Mouse (Mus musculus): ENCODE measurements around the gene Pdcl.

The Pdcl gene

DNA sequence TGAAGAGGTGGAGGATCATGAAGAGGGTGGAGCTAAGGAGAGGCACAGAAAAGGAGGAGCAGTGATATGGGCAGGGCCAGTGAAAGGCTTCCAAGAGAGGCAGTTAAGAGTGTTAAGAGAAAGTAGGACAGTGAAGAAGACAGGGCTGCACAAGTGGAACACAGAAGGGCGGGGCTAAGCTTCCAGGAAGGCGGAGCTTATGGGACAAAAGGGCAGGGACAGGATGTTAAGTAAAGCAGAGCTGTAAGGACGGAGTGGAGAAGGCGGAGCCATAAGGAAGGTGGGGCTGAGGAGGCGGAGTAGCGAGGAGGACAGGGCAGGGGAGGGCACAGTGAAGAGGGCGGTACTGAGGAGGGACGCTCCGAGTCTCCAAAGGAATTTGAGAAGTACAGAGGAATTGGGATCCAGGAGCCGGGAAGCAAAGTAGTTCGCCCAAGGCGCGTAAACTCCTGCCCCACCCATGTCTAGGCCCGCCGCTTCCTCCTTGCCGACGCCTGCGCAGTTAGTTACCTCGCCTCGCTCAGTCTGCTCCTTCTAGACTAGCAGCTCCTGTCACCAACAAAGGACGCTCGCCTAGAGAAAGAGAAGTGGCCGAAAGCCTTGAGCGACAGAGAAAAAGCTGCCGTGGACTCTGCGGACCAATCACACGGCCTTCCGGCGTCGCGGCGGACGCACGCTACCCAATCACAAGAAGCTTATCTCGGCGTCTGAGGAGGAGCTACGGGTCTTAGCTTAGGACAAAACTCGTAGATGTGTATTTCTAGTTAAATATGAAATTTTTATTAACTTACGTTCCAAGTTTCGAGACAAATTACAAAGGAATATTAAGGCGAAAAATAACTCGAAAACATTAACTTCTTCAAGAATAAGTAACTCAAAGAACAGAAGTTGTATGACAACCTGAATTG is at the start of gene Pdcl:
TSS of gene Pdcl (minus strand) at position 700 of the 908 bp plus-strand sequence.
- peak; percentile 89 for DNase-seq (ENCODE audit: extremely low spot score)

DNA sequence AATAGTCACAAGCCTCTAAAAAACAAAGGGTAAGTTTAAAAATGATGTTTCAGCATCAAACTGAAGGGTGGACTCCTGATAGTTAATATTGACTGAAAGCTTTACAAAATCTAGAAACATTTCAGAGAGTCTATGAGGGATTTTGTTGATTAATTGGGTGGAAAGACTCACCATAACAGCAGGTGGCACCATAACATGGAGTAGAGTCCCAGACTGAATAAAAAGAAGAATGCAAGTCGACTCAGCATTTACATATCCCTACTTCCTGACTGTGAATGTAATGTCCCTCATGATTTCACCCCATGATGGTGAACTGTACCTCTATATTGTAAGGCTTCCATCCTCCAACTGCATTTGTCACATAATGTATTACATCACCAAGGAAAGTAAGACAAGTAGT is 36.4 kb upstream of the Pdcl start:
- no peak for DNase-seq (ENCODE audit: extremely low spot score)

DNA sequence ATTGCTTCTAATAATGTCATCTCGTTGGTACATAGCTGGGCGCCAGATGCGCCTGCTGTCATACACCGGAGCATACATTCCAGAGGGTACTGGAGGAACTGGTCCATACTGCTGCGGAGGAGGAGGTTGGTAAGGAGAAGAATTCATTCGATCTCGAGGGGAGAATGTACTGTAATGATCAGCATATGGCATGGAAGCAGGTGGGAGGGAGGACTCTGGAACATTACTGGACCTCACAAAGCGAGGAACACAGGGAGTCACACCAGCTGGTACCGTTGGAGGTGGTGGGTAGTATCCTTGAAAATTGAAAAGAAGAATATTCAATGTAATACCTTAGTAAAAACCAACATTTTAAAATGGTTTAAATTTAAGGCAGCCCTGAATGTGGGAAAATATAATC is 23.8 kb upstream of the Pdcl start:
- DNase-seq (ENCODE audit: extremely low spot score) = no peak

DNA sequence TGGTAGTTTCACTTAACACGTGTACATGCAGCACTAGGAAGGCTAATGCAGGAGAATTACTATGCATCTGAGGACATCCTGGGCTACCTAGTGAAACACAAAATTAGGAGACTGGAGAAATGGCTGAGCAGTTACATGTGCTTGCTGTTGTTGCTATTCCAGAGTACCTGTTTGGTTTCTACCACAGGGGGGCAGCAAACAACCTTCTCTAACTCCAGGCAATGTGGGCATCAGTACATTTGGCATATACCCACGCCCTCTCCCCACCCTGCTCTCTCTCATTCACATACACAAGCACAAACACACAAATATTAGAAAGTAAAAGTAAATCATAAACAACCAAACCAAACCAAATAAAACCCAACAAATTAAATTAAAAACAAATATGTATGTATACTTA is 21.1 kb upstream of the Pdcl start:
- DNase-seq (ENCODE audit: extremely low spot score) = peak; percentile 38

DNA sequence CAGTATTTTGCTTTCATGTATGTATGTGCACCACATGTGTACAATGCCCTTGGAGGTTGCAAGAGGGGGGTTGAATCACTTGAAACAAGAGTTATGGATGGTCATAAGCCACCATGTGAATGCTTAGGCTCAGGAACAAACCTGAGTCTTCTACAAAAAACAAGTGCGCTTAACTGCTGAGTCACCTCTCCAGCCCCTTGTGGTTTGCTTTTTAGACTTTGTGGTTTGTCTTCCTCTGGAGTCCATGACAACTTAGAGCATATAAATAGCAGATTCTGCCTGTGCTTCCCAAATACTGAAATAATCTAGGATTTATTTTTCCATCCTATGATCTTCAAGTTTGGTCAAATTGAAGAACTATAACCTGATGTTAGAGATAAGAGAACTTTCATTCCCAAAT is 16.9 kb upstream of the Pdcl start:
- DNase-seq (ENCODE audit: extremely low spot score) = no peak

DNA sequence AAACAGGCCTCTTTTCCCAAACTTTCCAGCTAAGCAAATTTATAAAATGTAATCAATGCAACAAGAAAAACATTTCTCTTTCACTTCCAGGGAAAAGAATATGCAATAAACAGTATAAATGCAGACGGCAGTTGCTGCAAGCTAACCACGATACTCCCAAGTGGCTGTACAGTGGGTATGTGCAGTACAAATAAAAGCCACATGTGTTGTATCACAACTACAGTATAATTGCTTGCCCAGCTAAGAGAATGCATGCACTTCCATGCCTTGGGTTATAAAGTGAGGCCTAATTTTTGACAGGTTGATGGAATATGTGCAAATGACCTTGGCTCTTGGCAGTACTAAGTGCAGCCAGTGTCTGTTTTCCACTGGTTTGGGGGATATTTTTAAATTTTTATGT is 11.5 kb upstream of the Pdcl start:
- no peak for DNase-seq (ENCODE audit: extremely low spot score)

DNA sequence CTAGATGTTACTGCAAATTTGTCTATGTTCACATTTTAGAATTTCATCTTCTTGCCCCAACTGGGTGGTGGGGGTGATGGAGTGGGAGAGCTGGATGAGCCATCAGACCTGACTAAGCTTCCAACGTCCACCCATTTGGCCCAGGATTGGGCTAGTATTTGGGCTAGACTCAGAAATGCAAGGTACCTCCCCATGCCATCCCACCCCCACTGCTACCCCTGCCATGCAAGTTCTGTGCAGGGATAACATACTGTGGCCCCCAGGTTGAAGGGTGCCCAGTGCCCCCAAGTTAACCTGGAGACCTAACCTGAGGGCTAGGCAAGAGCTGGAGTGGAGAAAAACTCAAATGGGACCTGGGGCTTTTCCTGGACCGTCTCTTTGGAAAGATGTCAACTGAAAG is 776 bp upstream of the Pdcl start:
- DNase-seq (ENCODE audit: extremely low spot score) = no peak

DNA sequence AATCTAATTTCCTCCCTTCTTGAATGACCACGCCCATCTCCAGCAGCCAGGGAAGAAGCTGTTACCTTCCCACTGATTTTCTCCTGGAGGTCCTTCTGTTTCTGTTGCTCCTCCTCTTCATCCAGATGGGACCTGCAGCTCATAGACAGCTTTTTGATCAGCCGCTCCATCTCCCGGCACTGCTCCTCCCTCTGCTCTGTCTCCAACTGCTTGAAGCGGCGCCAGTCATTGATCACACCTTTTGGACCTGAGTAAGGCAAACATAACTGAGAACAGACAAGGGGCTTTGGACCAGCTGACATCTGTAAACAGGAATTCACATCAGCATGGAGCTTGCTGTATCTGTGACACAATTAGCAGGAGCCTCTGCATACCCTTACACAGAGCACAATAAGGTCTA is 3.6 kb downstream of the Pdcl start:
- DNase-seq (ENCODE audit: extremely low spot score) = no peak

DNA sequence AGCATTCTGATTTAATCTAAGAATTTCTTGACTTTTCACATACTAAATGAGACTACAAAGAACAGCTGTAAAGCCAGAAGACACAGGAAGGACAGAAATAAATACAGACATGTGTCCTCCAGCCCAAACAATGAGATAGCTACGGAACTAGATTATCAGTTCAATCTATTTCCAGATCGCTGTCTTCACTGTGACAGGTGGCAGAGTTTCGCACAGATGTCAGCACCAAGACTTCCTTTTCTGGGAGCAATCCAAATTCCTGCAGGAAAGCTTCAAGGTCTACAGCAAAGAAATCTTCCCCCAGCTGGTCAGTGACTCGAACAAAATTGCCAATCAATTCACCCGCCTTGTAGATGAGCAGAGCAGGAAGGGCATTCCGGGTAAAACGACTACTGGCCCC is 7.5 kb downstream of the Pdcl start:
- DNase-seq (ENCODE audit: extremely low spot score) = no peak

DNA sequence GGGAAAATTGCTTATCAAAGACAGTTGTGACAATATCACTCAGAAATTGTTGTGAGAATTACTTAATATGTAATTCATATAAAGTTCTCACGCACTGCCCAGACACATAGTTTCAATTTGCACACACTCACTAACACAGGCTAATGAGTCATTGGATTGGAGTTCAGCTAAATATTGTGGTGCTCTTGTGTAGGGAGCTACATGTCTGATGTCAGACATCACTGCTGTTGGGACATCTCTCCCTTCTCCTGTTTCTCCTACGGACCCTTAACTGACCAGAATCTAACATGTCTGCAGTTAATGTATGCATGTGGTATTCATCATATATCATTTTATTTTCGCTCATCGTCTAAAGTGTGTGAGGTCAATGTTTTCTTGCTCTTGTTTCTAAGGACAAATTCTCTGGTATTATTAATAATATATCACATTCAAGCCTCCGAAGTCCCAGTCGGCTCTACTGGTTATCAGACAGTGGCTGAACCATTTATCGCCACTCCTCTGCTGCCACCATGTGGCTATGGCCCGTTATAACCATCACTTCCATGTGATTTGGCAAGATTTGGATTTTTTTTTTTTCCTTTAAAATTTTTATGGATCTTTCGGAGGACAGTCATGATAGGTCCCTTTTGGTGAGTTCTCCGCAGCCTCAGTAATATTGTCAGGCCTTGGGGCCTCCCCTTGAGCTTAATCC is 20.5 kb downstream of the Pdcl start:
- peak; percentile 38 for DNase-seq (ENCODE audit: extremely low spot score)

DNA sequence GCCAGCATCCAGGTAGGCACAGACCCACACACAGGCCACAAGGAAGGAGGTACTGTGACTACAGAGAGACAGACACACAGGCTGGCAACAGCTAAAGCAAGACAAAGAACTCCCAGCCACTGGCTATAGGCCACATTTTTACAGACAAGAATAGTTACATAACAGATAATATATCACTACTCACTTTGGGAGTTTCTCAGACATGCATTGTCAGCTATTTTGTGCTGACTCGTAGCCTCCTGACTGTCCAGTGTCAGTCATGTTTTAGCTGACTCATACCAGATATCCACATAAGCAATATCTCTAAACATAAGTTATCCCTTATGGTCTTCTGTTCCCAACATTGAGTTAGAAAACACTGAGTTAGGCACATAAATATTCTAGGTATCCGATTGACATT is 25.8 kb downstream of the Pdcl start:
- DNase-seq (ENCODE audit: extremely low spot score) = no peak

DNA sequence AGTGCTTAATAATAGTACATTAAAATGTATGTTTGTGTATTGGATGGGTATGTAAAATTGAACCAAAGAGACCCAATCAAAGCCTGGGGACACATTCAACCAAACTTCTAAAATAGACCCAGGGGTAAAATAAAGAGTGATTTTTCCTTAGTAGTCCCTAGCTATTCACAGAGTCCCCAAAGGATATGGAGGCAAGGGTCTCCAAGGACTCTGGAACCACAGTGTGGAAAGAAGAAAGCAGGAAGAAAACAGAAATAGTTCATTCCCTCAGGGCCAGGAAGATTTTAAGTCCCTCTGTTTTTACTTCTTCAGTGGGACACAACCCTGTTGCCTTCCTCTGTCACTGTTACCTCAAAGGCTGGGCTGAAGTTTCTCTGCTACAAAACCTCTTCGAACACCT is 32.9 kb downstream of the Pdcl start, which contains the start of gene Olfr368:
TSS of gene Olfr368 (plus strand) at position 301 of the 400 bp plus-strand sequence.
- no peak for DNase-seq (ENCODE audit: extremely low spot score)

All from embryo, embryonic 9.5 days (tissue).